Mouse (Mus musculus): Measurements from ENCODE around the gene Cers6. TPM values are rescaled to one million over a fixed set of nuclear protein-coding genes. Genes with fewer than 3 reads are reported as not detected.

Cers6 gene
- polyA plus RNA-seq, 1 experiment from 2014 or later, result 21.3 TPM

DNA sequence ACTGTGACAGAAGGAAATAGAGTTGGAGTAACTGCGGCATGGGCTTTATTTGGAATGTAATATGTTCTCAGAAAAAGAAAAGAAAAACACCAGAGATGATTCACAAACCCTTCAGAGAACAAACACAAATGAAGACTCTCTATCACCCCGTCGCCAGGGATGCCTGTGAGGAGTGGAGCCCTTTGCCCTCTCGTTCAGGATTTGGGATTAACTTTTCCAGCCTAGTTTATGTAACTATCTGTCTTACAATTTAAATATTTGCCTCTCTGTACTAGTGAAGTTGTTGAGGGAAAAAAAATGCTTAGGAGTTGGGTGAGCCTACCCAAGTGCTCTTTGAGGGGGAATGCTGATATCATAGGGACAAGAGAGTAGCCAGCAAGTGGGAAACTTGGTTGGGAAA, 71.4 kb downstream of the Cers6 start:
- Histone ChIP-seq H3K4me1 (0 out of 2 replicates have a peak, but pooled peaks cover 3% of the 10 kb centered on the region), H3K27ac (no peak overlapping the region), H3K4me3 (no peak overlapping the region), H3K4me2 (no peak overlapping the region), H3K9ac (no peak overlapping the region), H3K27me3 (no peaks in the 10 kb centered on the region), H3K9me3 (no peaks in the 10 kb centered on the region), H3K36me3 (no peaks in the 10 kb centered on the region)
- WGBS, result 27% methylated on average over 4 of the region's 4 CpGs
- ATAC-seq (ENCODE audit: borderline replicate concordance, extremely low read depth, low FRiP score, low TSS enrichment), result no peak

DNA sequence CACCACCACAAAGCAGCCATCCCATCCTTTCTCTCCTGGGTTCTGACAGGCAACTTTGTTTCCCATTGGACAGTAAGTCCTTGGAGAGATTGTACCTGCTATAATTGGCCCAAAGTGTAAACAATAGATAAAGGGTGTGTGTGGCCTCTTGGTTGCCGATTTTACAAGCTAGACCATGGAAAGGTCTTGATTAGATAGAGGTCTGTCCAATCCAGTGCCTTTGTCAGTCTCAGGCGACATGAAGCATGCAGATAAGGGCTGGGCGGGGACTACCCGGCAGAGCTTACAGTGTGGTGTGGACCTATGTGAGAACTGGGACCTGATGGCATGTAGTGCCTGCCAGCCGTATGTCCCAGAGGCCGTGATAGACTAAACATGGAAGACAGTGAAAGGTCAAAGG, 73.4 kb downstream of the Cers6 start:
- Histone ChIP-seq H3K4me1 (0 out of 2 replicates have a peak, but pooled peaks cover 3% of the 10 kb centered on the region), H3K9me3 (no peaks in the 10 kb centered on the region), H3K9ac (no peak overlapping the region), H3K27me3 (no peaks in the 10 kb centered on the region), H3K4me3 (no peak overlapping the region), H3K4me2 (no peak overlapping the region), H3K36me3 (no peaks in the 10 kb centered on the region), H3K27ac (no peak overlapping the region)
- no peak for ATAC-seq (ENCODE audit: borderline replicate concordance, extremely low read depth, low FRiP score, low TSS enrichment)
- 38% methylated on average over 6 of the region's 6 CpGs for WGBS

DNA sequence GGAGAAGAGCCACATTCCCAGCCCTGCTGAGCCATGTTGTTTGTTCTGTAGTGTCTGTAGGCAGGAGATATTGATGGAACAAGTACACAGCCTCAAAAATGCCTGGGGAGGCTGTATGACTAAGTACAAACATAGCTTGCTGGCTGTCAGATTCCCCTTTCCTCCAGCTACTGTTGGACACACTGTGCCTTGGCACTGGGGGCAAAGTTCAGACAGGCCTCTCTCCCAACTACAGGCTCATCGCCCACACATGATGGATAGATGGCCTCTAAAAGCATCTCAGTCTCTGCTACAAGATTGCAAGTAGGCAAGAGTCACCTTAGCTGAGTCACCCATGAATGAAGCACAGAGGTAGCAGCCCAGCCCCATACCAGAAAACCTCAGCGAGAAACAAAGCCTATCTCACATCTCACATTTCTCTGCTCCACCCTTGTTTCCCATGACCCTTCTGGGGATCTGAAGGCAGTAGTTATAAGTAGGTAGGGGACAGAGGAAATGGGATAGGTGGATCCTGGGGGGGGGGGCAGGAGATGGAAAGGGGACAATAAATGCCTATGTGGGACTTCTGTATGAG, 74.6 kb downstream of the Cers6 start:
- H3K27ac ChIP-seq, result no peak overlapping the region

DNA sequence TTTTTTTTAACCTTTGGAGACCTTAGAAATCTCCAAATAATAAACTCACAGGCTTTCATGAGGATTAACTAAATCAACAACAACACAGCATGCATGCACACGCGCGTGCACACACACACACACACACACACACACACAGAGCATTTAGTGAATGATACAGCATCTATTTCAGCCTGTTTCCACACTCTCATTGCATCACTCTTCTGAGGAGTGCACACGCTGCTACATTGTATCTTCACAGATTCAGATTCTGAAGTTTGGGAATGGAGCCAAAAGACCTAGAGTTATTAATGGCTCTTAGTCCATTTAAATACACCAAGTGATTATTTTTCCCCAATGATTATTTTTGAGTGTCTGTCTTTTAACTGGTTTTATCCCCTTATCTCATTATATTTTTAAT, 75.5 kb downstream of the Cers6 start:
- H3K4me1 ChIP-seq, result 0 out of 2 replicates have a peak, but pooled peaks cover 3% of the 10 kb centered on the region
- WGBS, result 81% methylated on average over 4 of the region's 4 CpGs
- no peaks in the 10 kb centered on the region for H3K27me3 ChIP-seq
- no peak for ATAC-seq (ENCODE audit: borderline replicate concordance, extremely low read depth, low FRiP score, low TSS enrichment)
- H3K9me3 ChIP-seq, result no peaks in the 10 kb centered on the region
- H3K36me3 ChIP-seq, result no peaks in the 10 kb centered on the region
- no peak overlapping the region for H3K4me2 ChIP-seq
- H3K4me3 ChIP-seq, result no peak overlapping the region
- no peak overlapping the region for H3K9ac ChIP-seq
- no peak overlapping the region for H3K27ac ChIP-seq

More for the DNA sequence above, 74.6 kb downstream of the Cers6 start:
- Histone ChIP-seq H3K27me3 (no peaks in the 10 kb centered on the region), H3K4me1 (0 out of 2 replicates have a peak, but pooled peaks cover 3% of the 10 kb centered on the region), H3K36me3 (no peaks in the 10 kb centered on the region), H3K9me3 (no peaks in the 10 kb centered on the region), H3K4me3 (no peak overlapping the region), H3K9ac (no peak overlapping the region), H3K4me2 (no peak overlapping the region)
- WGBS, result 76% methylated on average over 2 of the region's 2 CpGs
- no peak for ATAC-seq (ENCODE audit: borderline replicate concordance, extremely low read depth, low FRiP score, low TSS enrichment)

DNA sequence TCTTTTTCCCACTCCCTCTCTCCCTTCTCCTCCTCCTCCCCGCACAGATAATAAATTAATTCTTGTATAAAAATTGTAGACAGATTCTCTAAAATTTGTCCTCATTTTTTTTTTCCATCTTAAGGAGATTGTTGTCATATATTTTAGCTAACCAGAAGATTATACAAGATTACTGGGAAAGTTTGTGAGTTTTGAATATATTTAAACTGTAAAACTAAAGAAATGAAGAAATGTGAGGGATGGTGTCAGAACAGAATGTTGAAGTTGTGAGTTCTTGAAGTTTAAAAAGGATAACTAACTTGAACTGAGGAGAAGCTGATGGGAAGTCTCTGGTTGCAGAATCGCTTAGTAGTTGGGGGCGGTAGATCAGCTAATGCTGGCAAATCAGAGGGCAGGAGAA, 76.6 kb downstream of the Cers6 start:
- H3K4me1 ChIP-seq, result 0 out of 2 replicates have a peak, but pooled peaks cover 3% of the 10 kb centered on the region
- WGBS, result 97% methylated on average over 3 of the region's 3 CpGs

DNA sequence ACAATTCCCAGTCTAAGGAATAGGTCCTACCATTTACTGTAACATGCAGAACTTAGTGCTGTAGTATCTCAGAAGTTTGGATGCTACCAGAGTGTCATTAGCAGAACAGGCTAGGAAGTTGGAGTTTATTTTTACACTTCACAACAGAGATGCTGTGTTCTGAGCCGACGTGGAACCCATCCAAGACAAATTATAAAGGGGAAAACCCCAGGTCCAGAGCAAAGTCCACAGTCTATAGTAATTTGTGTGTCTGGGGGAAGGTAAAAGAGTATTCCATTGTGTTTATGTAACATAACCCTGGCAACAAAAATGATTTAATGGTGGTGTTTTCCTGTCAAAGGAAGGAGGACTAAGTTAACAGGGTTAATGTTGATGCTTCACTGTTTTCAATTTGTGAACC, 83.7 kb downstream of the Cers6 start:
- no peaks in the 10 kb centered on the region for H3K27me3 ChIP-seq
- no peak overlapping the region for H3K9ac ChIP-seq
- no peak overlapping the region for H3K4me2 ChIP-seq
- H3K9me3 ChIP-seq, result no peaks in the 10 kb centered on the region
- 0 out of 2 replicates have a peak, but pooled peaks cover 7% of the 10 kb centered on the region for H3K4me1 ChIP-seq
- H3K36me3 ChIP-seq, result no peaks in the 10 kb centered on the region
- WGBS, result 39% methylated on average over 2 of the region's 2 CpGs
- no peak for ATAC-seq (ENCODE audit: borderline replicate concordance, extremely low read depth, low FRiP score, low TSS enrichment)
- no peak overlapping the region for H3K4me3 ChIP-seq
- no peak overlapping the region for H3K27ac ChIP-seq

More for the DNA sequence above, 76.6 kb downstream of the Cers6 start:
- Histone ChIP-seq H3K9me3 (no peaks in the 10 kb centered on the region), H3K27me3 (no peaks in the 10 kb centered on the region), H3K27ac (no peak overlapping the region), H3K9ac (no peak overlapping the region), H3K4me2 (no peak overlapping the region), H3K4me3 (no peak overlapping the region), H3K36me3 (no peaks in the 10 kb centered on the region)
- no peak for ATAC-seq (ENCODE audit: borderline replicate concordance, extremely low read depth, low FRiP score, low TSS enrichment)

DNA sequence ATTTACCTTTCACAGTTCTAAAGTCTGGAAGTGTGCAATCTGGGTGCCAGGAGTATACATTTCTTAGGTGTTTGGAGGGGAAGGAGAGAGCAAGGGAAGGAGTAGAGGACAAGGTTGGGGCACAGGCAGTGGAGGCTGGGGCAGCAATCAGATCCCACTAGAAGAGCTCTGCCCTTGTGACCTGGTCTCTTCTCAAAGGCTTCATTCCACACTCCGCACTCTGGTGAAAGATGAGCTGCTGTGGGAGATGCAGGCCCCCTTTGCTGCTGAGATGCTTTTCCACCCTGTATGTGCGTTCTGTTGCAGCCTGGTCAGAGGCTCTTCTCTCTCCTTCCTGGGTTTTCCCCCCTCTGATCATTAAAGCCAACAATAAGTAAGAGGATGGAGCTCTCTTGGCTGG, 84.7 kb downstream of the Cers6 start:
- no peaks in the 10 kb centered on the region for H3K9me3 ChIP-seq
- no peaks in the 10 kb centered on the region for H3K36me3 ChIP-seq
- H3K4me2 ChIP-seq, result no peak overlapping the region
- H3K9ac ChIP-seq, result no peak overlapping the region
- no peak overlapping the region for H3K27ac ChIP-seq
- H3K4me1 ChIP-seq, result 0 out of 2 replicates have a peak, but pooled peaks cover 7% of the 10 kb centered on the region
- ATAC-seq (ENCODE audit: borderline replicate concordance, extremely low read depth, low FRiP score, low TSS enrichment), result no peak
- no peak overlapping the region for H3K4me3 ChIP-seq
- WGBS, result 73% methylated on average over 2 of the region's 2 CpGs
- H3K27me3 ChIP-seq, result no peaks in the 10 kb centered on the region

DNA sequence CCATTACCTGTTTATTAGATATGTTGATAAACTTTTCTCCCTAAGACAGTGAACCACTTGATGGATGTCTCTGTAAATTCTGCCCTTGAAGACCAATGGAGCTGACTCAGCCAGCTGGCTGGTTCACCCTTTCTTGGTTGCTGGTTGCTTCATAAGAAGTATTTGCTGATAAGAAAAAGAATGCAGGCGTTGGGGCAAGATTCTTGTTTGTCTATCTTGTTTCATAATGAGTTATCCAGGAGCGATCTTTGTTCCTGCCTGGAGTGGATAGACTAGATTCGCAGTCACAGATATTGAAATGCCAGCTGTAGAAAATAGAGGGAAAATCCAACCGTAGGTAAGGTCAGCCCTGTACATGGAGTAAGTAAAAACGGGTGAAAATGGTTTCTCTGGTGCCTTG, 85.6 kb downstream of the Cers6 start:
- no peaks in the 10 kb centered on the region for H3K9me3 ChIP-seq
- ATAC-seq (ENCODE audit: borderline replicate concordance, extremely low read depth, low FRiP score, low TSS enrichment), result no peak
- no peaks in the 10 kb centered on the region for H3K27me3 ChIP-seq
- H3K4me1 ChIP-seq, result 0 out of 2 replicates have a peak, but pooled peaks cover 7% of the 10 kb centered on the region
- no peak overlapping the region for H3K27ac ChIP-seq
- 74% methylated on average over 5 of the region's 5 CpGs for WGBS
- H3K4me3 ChIP-seq, result no peak overlapping the region
- no peak overlapping the region for H3K4me2 ChIP-seq
- H3K36me3 ChIP-seq, result no peaks in the 10 kb centered on the region
- H3K9ac ChIP-seq, result no peak overlapping the region

DNA sequence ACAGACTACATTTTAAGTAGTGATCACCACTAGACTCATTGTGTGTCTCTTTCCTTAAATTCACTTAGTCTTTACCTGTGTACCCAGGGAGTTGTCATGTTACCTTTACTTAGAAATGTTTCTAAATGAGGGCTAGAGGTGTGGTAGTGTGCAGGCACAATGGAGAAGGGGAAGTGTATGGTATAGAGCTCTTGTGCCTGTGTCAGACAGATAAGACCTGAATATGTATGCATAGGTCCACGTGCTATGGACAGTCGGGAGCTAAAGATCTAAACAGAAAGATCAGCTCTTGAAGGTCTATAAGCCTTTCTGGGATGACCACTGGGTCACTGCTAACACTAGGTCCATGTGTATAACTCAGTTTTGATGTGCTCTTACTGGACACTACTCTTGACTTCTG, 87.9 kb downstream of the Cers6 start:
- H3K4me1 ChIP-seq, result 0 out of 2 replicates have a peak, but pooled peaks cover 7% of the 10 kb centered on the region
- ATAC-seq (ENCODE audit: borderline replicate concordance, extremely low read depth, low FRiP score, low TSS enrichment), result no peak
- H3K9ac ChIP-seq, result no peak overlapping the region
- H3K4me2 ChIP-seq, result no peak overlapping the region
- no peaks in the 10 kb centered on the region for H3K9me3 ChIP-seq
- no peaks in the 10 kb centered on the region for H3K27me3 ChIP-seq
- no peaks in the 10 kb centered on the region for H3K36me3 ChIP-seq
- H3K4me3 ChIP-seq, result no peak overlapping the region
- 90% methylated on average over 2 of the region's 2 CpGs for WGBS
- H3K27ac ChIP-seq, result no peak overlapping the region

DNA sequence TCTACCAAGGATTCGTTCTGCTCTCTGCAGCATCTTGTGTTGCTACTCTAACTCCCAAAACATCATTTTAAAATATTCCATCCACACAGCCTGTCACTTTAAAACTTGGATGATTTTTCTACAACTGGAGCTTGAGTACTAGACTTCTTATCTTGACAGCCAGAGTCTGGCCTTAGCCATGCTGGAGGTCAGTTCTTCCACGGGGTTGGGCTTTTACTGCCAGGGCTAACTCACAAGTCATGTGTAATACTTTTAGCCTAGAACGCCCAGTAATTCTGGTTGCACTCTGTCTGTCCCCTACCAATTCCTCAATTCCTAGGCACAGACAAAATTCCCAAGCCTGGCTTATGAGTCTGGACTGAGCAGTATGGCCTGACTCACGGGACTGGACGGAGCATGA, 88.5 kb downstream of the Cers6 start:
- WGBS, result 63% methylated on average over 5 of the region's 5 CpGs
- Histone ChIP-seq H3K27me3 (no peaks in the 10 kb centered on the region), H3K9ac (no peak overlapping the region), H3K36me3 (no peaks in the 10 kb centered on the region), H3K4me3 (no peak overlapping the region), H3K27ac (no peak overlapping the region), H3K4me1 (0 out of 2 replicates have a peak, but pooled peaks cover 7% of the 10 kb centered on the region), H3K9me3 (no peaks in the 10 kb centered on the region), H3K4me2 (no peak overlapping the region)
- ATAC-seq (ENCODE audit: borderline replicate concordance, extremely low read depth, low FRiP score, low TSS enrichment), result no peak

DNA sequence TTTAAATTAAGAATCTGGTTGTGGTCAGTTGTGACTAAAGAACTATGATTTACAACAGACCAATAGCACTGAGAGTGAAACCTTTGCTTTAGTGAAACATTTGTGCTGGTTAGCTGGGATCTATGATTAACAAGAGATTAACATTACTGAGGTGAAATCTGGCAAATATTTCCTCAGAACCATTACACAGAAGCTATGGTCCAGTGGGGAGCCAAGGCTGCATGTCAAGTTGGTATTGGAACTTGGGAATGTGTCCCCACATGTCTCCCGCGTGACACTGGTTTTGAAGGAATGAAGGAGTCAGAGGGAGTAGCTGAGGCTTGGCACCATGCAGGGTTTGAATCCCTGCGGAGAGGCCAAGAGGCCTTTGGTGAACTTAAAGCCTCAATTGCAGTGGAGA, 90.5 kb downstream of the Cers6 start:
- H3K9ac ChIP-seq, result no peak overlapping the region
- 94% methylated on average over 3 of the region's 3 CpGs for WGBS
- H3K27me3 ChIP-seq, result no peaks in the 10 kb centered on the region
- H3K4me2 ChIP-seq, result no peak overlapping the region
- no peaks in the 10 kb centered on the region for H3K4me1 ChIP-seq
- H3K27ac ChIP-seq, result no peak overlapping the region
- no peak for ATAC-seq (ENCODE audit: borderline replicate concordance, extremely low read depth, low FRiP score, low TSS enrichment)
- H3K4me3 ChIP-seq, result no peak overlapping the region
- no peaks in the 10 kb centered on the region for H3K36me3 ChIP-seq
- no peaks in the 10 kb centered on the region for H3K9me3 ChIP-seq

DNA sequence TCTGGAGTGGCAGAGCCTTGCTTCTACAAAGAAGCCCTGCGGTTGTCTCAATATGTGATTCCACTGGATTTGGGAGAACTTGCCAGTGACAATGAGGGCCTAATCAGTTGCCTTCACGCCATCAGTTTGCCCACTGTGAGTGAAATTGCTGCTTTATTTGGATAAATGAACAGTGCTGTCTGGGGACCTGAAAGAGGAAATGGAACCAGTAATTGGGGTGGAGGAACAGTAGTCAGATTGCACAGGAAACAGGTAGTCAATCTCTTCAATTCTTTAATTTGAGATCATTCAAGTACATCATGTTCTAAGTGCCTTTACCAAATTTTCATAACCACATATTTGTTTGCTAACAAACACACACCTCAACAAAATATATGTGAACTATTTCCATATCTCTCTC, 92.4 kb downstream of the Cers6 start:
- no peak overlapping the region for H3K9ac ChIP-seq
- no peak overlapping the region for H3K4me3 ChIP-seq
- no peaks in the 10 kb centered on the region for H3K27me3 ChIP-seq
- no peaks in the 10 kb centered on the region for H3K36me3 ChIP-seq
- no peak overlapping the region for H3K27ac ChIP-seq
- no peak for ATAC-seq (ENCODE audit: borderline replicate concordance, extremely low read depth, low FRiP score, low TSS enrichment)
- WGBS, result 87% methylated on average over 2 of the region's 2 CpGs
- H3K9me3 ChIP-seq, result no peaks in the 10 kb centered on the region
- no peaks in the 10 kb centered on the region for H3K4me1 ChIP-seq
- H3K4me2 ChIP-seq, result no peak overlapping the region

DNA sequence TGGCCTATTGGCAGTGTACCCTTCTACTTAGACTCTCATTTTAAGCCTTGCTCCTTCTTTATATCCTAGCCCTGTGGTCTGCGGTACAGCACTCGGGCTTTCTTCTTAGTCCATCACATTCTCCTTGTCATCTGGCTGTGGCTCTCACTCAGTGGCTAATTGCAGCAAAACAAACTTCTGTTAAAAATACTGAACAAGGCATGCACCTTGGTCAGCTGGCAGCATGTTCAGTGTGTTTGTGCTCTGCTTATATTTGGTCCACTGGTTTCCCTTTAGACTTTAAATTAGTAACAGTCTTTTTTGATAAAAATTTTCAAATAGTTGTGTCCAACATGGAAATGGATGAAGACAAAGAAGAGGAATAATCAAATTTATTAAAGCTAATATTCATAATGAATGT, 94.3 kb downstream of the Cers6 start:
- Histone ChIP-seq H3K27ac (no peak overlapping the region), H3K4me1 (no peaks in the 10 kb centered on the region), H3K9ac (no peak overlapping the region), H3K36me3 (no peaks in the 10 kb centered on the region), H3K4me3 (no peak overlapping the region), H3K9me3 (no peaks in the 10 kb centered on the region), H3K27me3 (no peaks in the 10 kb centered on the region), H3K4me2 (no peak overlapping the region)
- 82% methylated on average over 2 of the region's 2 CpGs for WGBS
- ATAC-seq (ENCODE audit: borderline replicate concordance, extremely low read depth, low FRiP score, low TSS enrichment), result no peak
